24 mouse cellular contexts compared by ENCODE assay signal in the genomic region with DNA sequence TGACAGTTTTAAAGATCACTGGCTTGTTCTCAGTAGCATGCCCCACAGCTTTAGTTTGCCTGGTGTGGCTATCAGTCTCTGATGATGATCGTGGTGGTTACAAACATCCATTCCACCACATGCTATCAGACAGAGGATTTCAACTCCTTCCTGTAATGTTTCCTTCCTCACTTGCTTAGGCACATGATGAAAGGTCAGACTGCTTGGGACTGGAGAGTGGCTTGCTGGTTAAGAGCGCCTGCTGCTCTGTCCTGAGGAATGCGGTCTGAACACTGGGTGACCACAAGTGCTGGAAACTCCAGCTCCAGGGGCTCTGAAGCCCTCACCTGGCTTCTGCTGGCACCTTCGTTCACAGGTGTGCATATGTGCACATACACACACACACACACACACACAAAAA. TPM values are rescaled to one million over a fixed set of nuclear protein-coding genes. Genes with fewer than 3 reads are reported as not detected.
DNase-seq lines count a peak whose midpoint lies in the region; ATAC-seq lines count a peak whose summit lies in the region.
"Had no signal": no experiment of that assay in that cellular context is flagged by ENCODE, and none has a peak within 500 bp of the region (broad histone marks: within the 10 kb centered on the region; RNA-seq: fewer than 3 reads in every experiment).

No protein-coding gene starts in this region.

- no peak overlapping the region for H3K4me3 ChIP-seq in liver, embryonic 13.5 days (replicated peaks)
- H3K4me3 ChIP-seq in liver, embryonic 11.5 days (ENCODE audit: low read depth, low read length), result no peak overlapping the region
- no peak overlapping the region for H3K4me3 ChIP-seq in midbrain, embryonic 11.5 days (ENCODE audit: low read depth, low read length)
- H3K4me3 ChIP-seq in midbrain, embryonic 10.5 days, result no peak overlapping the region
- H3K4me3 ChIP-seq: forebrain, embryonic 10.5 days; heart, adult 2 months; hindbrain, embryonic 10.5 days; neural tube, embryonic 12.5 days had no signal

- peaks cover 7% of the 10 kb centered on the region; the same call in 1 of the 2 replicates for H3K36me3 ChIP-seq in liver, embryonic 13.5 days
- H3K36me3 ChIP-seq in liver, embryonic 11.5 days (ENCODE audit: control insufficient read depth, insufficient read depth, low read length), result no peaks in the 10 kb centered on the region
- H3K36me3 ChIP-seq in midbrain, embryonic 11.5 days (ENCODE audit: control insufficient read depth, insufficient read depth, low read length), result no peaks in the 10 kb centered on the region
- H3K36me3 ChIP-seq in midbrain, embryonic 10.5 days, result no peaks in the 10 kb centered on the region
- H3K36me3 ChIP-seq: forebrain, embryonic 10.5 days; hindbrain, embryonic 10.5 days; neural tube, embryonic 12.5 days had no signal

- H3K9me3 ChIP-seq in liver, embryonic 13.5 days (replicated peaks), result no peaks in the 10 kb centered on the region
- no peaks in the 10 kb centered on the region for H3K9me3 ChIP-seq in liver, embryonic 11.5 days (ENCODE audit: control insufficient read depth, low read length)
- H3K9me3 ChIP-seq in midbrain, embryonic 11.5 days (ENCODE audit: control insufficient read depth, low read length), result no peaks in the 10 kb centered on the region
- no peaks in the 10 kb centered on the region for H3K9me3 ChIP-seq in midbrain, embryonic 10.5 days (replicated peaks)
- H3K9me3 ChIP-seq: forebrain, embryonic 10.5 days; hindbrain, embryonic 10.5 days; neural tube, embryonic 12.5 days had no signal

- H3K4me1 ChIP-seq in liver, embryonic 13.5 days (replicated peaks), result peaks cover 41% of the 10 kb centered on the region
- H3K4me1 ChIP-seq in liver, embryonic 11.5 days (replicated peaks; ENCODE audit: control insufficient read depth, insufficient read depth, low read length), result peaks cover 21% of the 10 kb centered on the region
- H3K4me1 ChIP-seq in midbrain, embryonic 11.5 days (ENCODE audit: control insufficient read depth, insufficient read depth, low read length), result no peaks in the 10 kb centered on the region
- H3K4me1 ChIP-seq in midbrain, embryonic 10.5 days, result no peaks in the 10 kb centered on the region
- H3K4me1 ChIP-seq: forebrain, embryonic 10.5 days; hindbrain, embryonic 10.5 days; neural tube, embryonic 12.5 days had no signal

- no peak for DNase-seq in liver, embryonic 13.5 days
- DNase-seq in liver, embryonic 11.5 days (ENCODE audit: low spot score), result no peak
- DNase-seq in midbrain, embryonic 11.5 days (ENCODE audit: low spot score, missing footprints), result peak; percentile 17
- no peak for DNase-seq in midbrain, embryonic 10.5 days (ENCODE audit: low spot score)
- DNase-seq in lung, postnatal 36 days, result peak; percentile 53
- DNase-seq in frontal cortex, postnatal 10 days (ENCODE audit: low spot score in 2 of 2), result no peak
- DNase-seq: adrenal gland, adult 2 months; cerebellum, adult 11-12 months; cerebellum, postnatal 10 days; gastrocnemius, postnatal 25 days; heart, adult 2 months; kidney, postnatal 36 days; midbrain, embryonic 14.5 days; right cerebral cortex, postnatal 25 days; spleen, adult 18-20 months had no signal

- H3K27ac ChIP-seq in liver, embryonic 13.5 days, result peak overlapping the region; percentile 1; the same call in 1 of the 2 replicates
- no peak overlapping the region for H3K27ac ChIP-seq in liver, embryonic 11.5 days (ENCODE audit: low read depth, low read length)
- no peak overlapping the region for H3K27ac ChIP-seq in midbrain, embryonic 11.5 days (ENCODE audit: low read depth, low read length)
- H3K27ac ChIP-seq in midbrain, embryonic 10.5 days (replicated peaks), result no peak overlapping the region
- H3K27ac ChIP-seq: forebrain, embryonic 10.5 days; heart, adult 2 months; hindbrain, embryonic 10.5 days; macrophage; neural tube, embryonic 12.5 days had no signal

- 34% methylated on average over 4 of the region's 4 CpGs for WGBS in liver, embryonic 13.5 days (ENCODE audit: insufficient replicate concordance)
- WGBS in liver, embryonic 11.5 days, result 46% methylated on average over 4 of the region's 4 CpGs
- 85% methylated on average over 4 of the region's 4 CpGs for WGBS in midbrain, embryonic 11.5 days
- WGBS in midbrain, embryonic 10.5 days, result 85% methylated on average over 4 of the region's 4 CpGs

- no peak overlapping the region for H3K9ac ChIP-seq in liver, embryonic 13.5 days
- no peak overlapping the region for H3K9ac ChIP-seq in liver, embryonic 11.5 days (ENCODE audit: low read depth, low read length)
- H3K9ac ChIP-seq in midbrain, embryonic 11.5 days (ENCODE audit: low read length), result no peak overlapping the region
- H3K9ac ChIP-seq: neural tube, embryonic 12.5 days had no signal

- no peak overlapping the region for H3K4me2 ChIP-seq in liver, embryonic 13.5 days
- no peak overlapping the region for H3K4me2 ChIP-seq in liver, embryonic 11.5 days
- H3K4me2 ChIP-seq in midbrain, embryonic 11.5 days, result no peak overlapping the region
- H3K4me2 ChIP-seq: neural tube, embryonic 12.5 days had no signal

- no peak for ATAC-seq in liver, embryonic 13.5 days (ENCODE audit: low read depth)
- ATAC-seq in liver, embryonic 11.5 days (replicated peaks; ENCODE audit: low FRiP score), result no peak
- ATAC-seq in midbrain, embryonic 11.5 days (ENCODE audit: low FRiP score), result no peak
- ATAC-seq in monocyte, adult 5-6 weeks (replicated peaks; ENCODE audit: insufficient number of reproducible peaks, low FRiP score, low TSS enrichment, poor library complexity, severe bottlenecking), result no peak
- ATAC-seq: forebrain, embryonic 16.5 days; hindbrain, embryonic 16.5 days; intestine, embryonic 16.5 days; Patski had no signal

- H3K27me3 ChIP-seq in liver, embryonic 13.5 days, result no peaks in the 10 kb centered on the region
- H3K27me3 ChIP-seq in liver, embryonic 11.5 days (replicated peaks; ENCODE audit: control insufficient read depth, insufficient read depth, low read length), result no peaks in the 10 kb centered on the region
- no peaks in the 10 kb centered on the region for H3K27me3 ChIP-seq in midbrain, embryonic 11.5 days (ENCODE audit: control insufficient read depth, insufficient read depth, low read length)
- no peaks in the 10 kb centered on the region for H3K27me3 ChIP-seq in midbrain, embryonic 10.5 days (ENCODE audit: low read depth, poor library complexity, severe bottlenecking)
- H3K27me3 ChIP-seq: neural tube, embryonic 12.5 days; Patski had no signal

RNA-seq across cellular contexts. Expression of a gene that starts 50.3 kb away (rescaled TPM):
- 2.7 and 3.0 TPM in 2 replicates for polyA plus RNA-seq in liver, embryonic 13.5 days (2015; fragmentation: Nextera tagmentation; extraction: Ambion mirVana)
- polyA plus RNA-seq in liver, embryonic 11.5 days (2014; fragmentation: Nextera tagmentation; extraction: Ambion mirVana), result 6.7 and 9.3 TPM in 2 replicates
- polyA plus RNA-seq in midbrain, embryonic 11.5 days (2014; fragmentation: Nextera tagmentation; extraction: Ambion mirVana), result 4.6 and 5.4 TPM in 2 replicates
- polyA plus RNA-seq in midbrain, embryonic 10.5 days (2016; fragmentation: Nextera tagmentation; extraction: Ambion mirVana), result 5.9 TPM in 2 replicates
- total RNA-seq in monocyte, adult 5-6 weeks (2017), result 39.0 to 79.2 TPM (median 41.9 TPM) in 3 replicates

Comparison
In these comparisons a context has a peak if more than half of its experiments do, and no peak if none do; other contexts are left out.
1. DNase-seq: peak in midbrain, embryonic 11.5 days (single experiment) and lung, postnatal 36 days (single experiment); none in liver, embryonic 13.5 days (single experiment), liver, embryonic 11.5 days (single experiment), midbrain, embryonic 10.5 days (single experiment) and frontal cortex, postnatal 10 days (0 of 2).